Mouse (Mus musculus): ENCODE data around the gene Gm3047. TPM values are rescaled to one million over a fixed set of nuclear protein-coding genes. Genes with fewer than 3 reads are reported as not detected.
"Not testable (repeated sequence)": the region's sequence is repeated elsewhere in the genome, so short reads cannot be mapped to it uniquely, and the experiment has no call there.

Gm3047 gene
- not detected for polyA plus RNA-seq (2017; shearing (Covaris generic))

GRCm38 (mm10) chr14:4555105-4555504, at the start of gene Gm3047:
Gm3047 (plus strand) TSS chr14:4555405.
- ATAC-seq, result not testable (repeated sequence)

Other genes with a start within 250 kb of the Gm3047 start
- not detected for gene Gm3149, start 238.1 kb upstream of the Gm3047 start, polyA plus RNA-seq (2017; shearing (Covaris generic))
- 10 to 100 TPM in 1 of 3 experiments, 1 to 10 TPM in 2; 5.7 to 25.6 (median 6.0) TPM for gene 2610042L04Rik, start 220.6 kb upstream of the Gm3047 start, polyA plus RNA-seq (2017; shearing (Covaris generic))
- gene Gm3159, start 157.9 kb upstream of the Gm3047 start, polyA plus RNA-seq (2017; shearing (Covaris generic)), result not detected
- 1 to 10 TPM; 1.3 to 8.6 (median 4.0) TPM for gene Gm3164, start 140.0 kb upstream of the Gm3047 start, polyA plus RNA-seq (2017; shearing (Covaris generic))
- 1 to 10 TPM in 2 of 3 experiments, not detected in 1; 2.1 to 5.2 TPM for gene Gm3173, start 124.4 kb upstream of the Gm3047 start, polyA plus RNA-seq (2017; shearing (Covaris generic))
- gene Gm3182, start 73.7 kb upstream of the Gm3047 start, polyA plus RNA-seq (2017; shearing (Covaris generic)), result not detected
- not detected for gene Gm8159, start 76.9 kb downstream of the Gm3047 start, polyA plus RNA-seq (2017; shearing (Covaris generic))
- gene Gm3239, start 108.8 kb downstream of the Gm3047 start, polyA plus RNA-seq (2017; shearing (Covaris generic)), result under 1 TPM in 1 of 3 experiments, not detected in 2; 0.94 TPM
- not detected for gene Gm7876, start 153.8 kb downstream of the Gm3047 start, polyA plus RNA-seq (2017; shearing (Covaris generic))
- gene Gm3252, start 171.4 kb downstream of the Gm3047 start, polyA plus RNA-seq (2017; shearing (Covaris generic)), result 10 to 100 TPM in 2 of 3 experiments, 1 to 10 TPM in 1; 3.9 to 20.4 (median 11.7) TPM
- not detected for gene Gm9602, start 220.9 kb downstream of the Gm3047 start, polyA plus RNA-seq (2017; shearing (Covaris generic))

All from inflammation-experienced regulatory T-cells, adult 6 months (primary cell).